Mouse (Mus musculus) sigmoid colon, adult 10 weeks (tissue): ENCODE measurements around the gene Cd209e. TPM values are rescaled to one million over a fixed set of nuclear protein-coding genes. Genes with fewer than 3 reads are reported as not detected.

Source experiments
- polyA plus RNA-seq: library from polyadenylated mRNA; stranded (reverse); fragments of 350-450 nt; fragmentation: Illumina TruSeq; extraction: RNeasy Lipid Tissue Mini Kit (QIAGEN cat#74804); gene quantifications from one replicate; pipeline ENCODE4 v1.2.3, GENCODE M21; 2014; ENCODE audit warnings: low read depth, low replicate concordance

Cd209e gene
- polyA plus RNA-seq, result 0.47 TPM

DNA sequence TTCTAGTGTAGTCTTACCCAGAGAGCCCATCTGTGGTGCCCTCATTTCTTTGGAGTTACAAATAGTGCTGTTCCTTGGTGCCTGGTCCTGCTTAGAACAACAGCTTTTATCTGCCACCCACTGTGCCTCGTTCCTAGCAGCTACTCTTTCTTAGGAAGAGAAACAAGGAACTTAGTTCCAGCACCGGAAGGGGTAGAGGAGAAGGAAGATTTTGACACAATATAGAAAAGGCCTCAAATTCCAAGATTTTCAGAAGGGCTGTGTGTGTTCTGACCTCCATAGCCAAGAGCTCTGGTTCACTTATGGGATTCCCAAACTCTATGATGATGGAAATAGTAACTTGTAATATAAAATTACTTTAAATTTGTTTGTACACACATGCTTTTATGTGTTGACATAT is at the start of gene Cd209e:
Cd209e (minus strand) TSS at position 101 of the 400 bp plus-strand sequence.

DNA sequence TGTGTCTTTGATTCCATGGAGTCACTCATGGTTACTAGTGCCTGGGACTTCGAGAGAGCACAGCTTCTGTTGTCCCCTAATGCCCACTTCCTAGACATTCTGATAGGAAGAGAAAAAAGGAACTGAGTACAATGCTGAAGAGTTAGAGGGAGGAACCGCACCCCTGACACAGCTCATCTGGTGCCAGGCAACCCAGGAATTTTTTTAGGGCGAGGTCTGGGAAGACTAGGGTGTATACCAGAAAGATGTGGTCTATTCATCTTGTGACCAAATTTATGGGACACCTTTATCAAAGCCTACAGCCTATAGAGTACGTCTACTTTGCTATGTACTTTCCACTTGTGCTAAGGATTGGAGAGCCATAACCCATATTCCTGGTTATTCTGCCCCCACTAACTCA is 24.3 kb upstream of the Cd209e start, which contains the start of gene Cd209d:
Cd209d (minus strand) TSS at position 101 of the 400 bp plus-strand sequence.

Other genes starting within 250 kb of the Cd209e start
- 0.50 TPM for gene Xab2, start 233.0 kb downstream of the Cd209e start, polyA plus RNA-seq
- gene Pet100, start 232.8 kb downstream of the Cd209e start, polyA plus RNA-seq, result 17.8 TPM
- not detected for gene Pcp2, start 228.8 kb downstream of the Cd209e start, polyA plus RNA-seq
- gene Stxbp2, start 223.4 kb downstream of the Cd209e start, polyA plus RNA-seq, result 69.0 TPM
- gene Retn, start 198.5 kb downstream of the Cd209e start, polyA plus RNA-seq, result 7.4 TPM
- 0.60 TPM for gene Mcemp1, start 188.6 kb downstream of the Cd209e start, polyA plus RNA-seq
- gene Fcor, start 181.9 kb downstream of the Cd209e start, polyA plus RNA-seq, result not detected
- gene Trappc5, start 178.0 kb downstream of the Cd209e start, polyA plus RNA-seq, result 7.8 TPM
- gene Fcer2a, start 160.1 kb downstream of the Cd209e start, polyA plus RNA-seq, result 5.3 TPM
- gene Clec4g, start 133.7 kb downstream of the Cd209e start, polyA plus RNA-seq, result not detected
- 4.4 TPM for gene Cd209a, start 105.3 kb downstream of the Cd209e start, polyA plus RNA-seq
- not detected for gene Cd209d, start 24.2 kb upstream of the Cd209e start, polyA plus RNA-seq
- gene Cd209b, start 72.5 kb upstream of the Cd209e start, polyA plus RNA-seq, result 3.7 TPM
- 0.28 TPM for gene Cd209c, start 100.4 kb upstream of the Cd209e start, polyA plus RNA-seq